Mouse (Mus musculus) v-Abl transformed pro-B cells (cell line): ENCODE results near the gene Edrf1.

Experiments used
- in situ Hi-C, 2 experiments: fragments of 400-800 bp; cut with MboI; formaldehyde crosslinking; loops; one replicate each; pipeline ENCODE4 v1.15.1; 2025; ENCODE audit not compliant: unreplicated experiment in 2 of 2

The Edrf1 gene

DNA sequence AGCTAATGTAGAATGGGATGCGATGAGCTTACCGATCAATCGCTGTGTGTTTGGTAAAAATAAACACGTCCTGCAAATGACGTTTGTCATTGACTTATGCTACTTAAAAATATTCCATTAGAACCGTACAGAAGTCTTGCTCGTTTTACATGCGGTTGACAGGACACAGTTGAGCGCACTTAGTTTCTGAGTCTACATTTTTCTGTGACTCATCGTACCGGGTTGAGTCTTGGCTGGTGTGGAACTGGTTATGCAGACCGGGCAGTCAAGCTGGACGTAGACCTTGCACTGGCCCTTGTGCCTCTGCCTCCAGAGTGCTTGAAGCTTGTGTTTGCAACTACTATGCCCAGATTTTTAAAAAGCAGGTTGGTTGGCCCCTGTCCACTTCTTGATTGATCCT, 963 bp downstream of the Edrf1 start:
- in situ Hi-C loops = loop anchor here (5.0 to 25.0 kb wide), 4 partner anchors 606 to 1076 kb away; no protein-coding TSS in a partner anchor

GRCm38 (mm10) chr7:133638821-133639220, 1.5 kb downstream of the Edrf1 start:
- in situ Hi-C loops = loop anchor here (5.0 to 25.0 kb wide), 4 partner anchors 607 to 1077 kb away; no protein-coding TSS in a partner anchor

GRCm38 (mm10) chr7:133645716-133646115, 8.4 kb downstream of the Edrf1 start:
- in situ Hi-C loops = loop anchor here (10.0 to 25.0 kb wide), 4 partner anchors 883 to 1083 kb away; no protein-coding TSS in a partner anchor

DNA sequence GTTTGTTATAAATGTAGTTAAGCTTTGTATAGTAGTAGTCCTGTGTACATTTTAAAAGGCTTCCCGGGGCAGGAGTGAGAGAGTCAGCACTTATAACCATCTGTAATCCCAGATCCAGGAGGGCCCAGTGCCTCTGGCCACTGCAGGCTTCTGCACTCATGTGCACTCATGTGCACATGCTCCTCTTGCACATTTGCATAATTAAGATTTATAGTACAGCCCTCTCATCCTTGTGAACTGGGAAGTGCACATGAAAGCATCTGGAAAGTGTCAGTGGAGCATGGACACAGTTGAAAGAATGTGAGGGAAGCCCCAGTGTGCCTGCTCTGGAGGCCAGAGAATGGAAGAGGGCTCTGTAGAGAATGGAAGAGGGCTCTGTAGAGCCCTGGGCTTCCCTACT, 25.1 kb downstream of the Edrf1 start:
- in situ Hi-C loops = loop anchor here in 1 of 2 experiments (10.0 to 25.0 kb wide), 2 partner anchors 1822 to 2000 kb away; no protein-coding TSS in a partner anchor

DNA sequence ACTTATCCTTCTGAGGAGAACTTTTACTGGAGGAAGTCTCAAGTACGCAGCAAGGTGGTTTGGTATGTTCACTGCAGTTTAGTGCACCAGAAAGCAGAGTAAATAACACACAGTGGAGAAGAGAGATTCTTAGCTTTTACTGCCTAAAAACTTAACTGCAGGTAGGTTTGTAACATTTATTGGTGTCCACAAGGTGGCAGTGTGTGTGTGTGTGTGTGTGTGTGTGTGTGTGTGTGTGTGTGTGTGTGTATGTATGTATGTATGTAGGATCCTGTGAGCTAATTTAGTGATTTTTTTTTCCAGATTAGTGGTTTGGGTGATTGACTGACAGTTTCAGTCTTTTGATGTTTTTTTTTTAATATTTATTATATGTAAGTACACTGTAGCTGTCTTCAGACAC, 31.7 kb downstream of the Edrf1 start:
- in situ Hi-C loops = loop anchor here (5.0 to 25.0 kb wide), 3 partner anchors 108 to 1993 kb away; partner anchors contain the start of gene Fank1 (in 1 of the 2)

GRCm38 (mm10) chr7:133669946-133670345, 32.6 kb downstream of the Edrf1 start:
- in situ Hi-C loops = loop anchor here (5.0 to 25.0 kb wide), 3 partner anchors 107 to 1992 kb away; partner anchors contain the start of gene Fank1 (in 2 of the 2)

GRCm38 (mm10) chr7:133670846-133671245, 33.5 kb downstream of the Edrf1 start:
- in situ Hi-C loops = loop anchor here in 1 of 2 experiments (5.0 to 25.0 kb wide), 2 partner anchors 106 to 1991 kb away; partner anchors contain the start of gene Fank1

GRCm38 (mm10) chr7:133676002-133676401, 38.7 kb downstream of the Edrf1 start:
- in situ Hi-C loops = loop anchor here in 1 of 2 experiments (25.0 kb wide), 1 partner anchor 1811 kb away; no protein-coding TSS in a partner anchor

DNA sequence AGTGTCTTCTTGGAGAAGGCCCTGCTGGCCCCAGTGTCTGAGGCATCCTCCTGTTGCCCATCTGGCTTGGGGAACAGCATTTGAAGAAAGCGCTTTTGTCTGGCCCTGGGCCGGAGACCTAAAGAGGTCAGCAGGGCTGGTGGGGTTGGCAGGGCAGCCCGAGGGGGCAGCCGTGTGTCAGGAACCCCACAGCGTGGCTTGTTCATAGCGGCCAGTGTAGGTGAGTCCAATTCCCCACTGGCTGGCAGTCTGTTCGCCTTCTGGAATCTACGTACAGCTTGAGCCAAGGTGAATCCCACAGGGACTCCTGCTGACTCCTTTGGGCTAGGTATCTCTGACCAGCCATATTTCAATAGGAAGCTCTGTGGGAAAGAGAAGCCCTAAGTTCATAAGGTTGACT, 41.4 kb downstream of the Edrf1 start:
- in situ Hi-C loops = loop anchor here in 1 of 2 experiments (25.0 kb wide), 1 partner anchor 1809 kb away; no protein-coding TSS in a partner anchor

GRCm38 (mm10) chr7:133679439-133679838, 42.1 kb downstream of the Edrf1 start:
- in situ Hi-C loops = loop anchor here in 1 of 2 experiments (25.0 kb wide), 1 partner anchor 1808 kb away; no protein-coding TSS in a partner anchor

GRCm38 (mm10) chr7:133679961-133680360, 42.6 kb downstream of the Edrf1 start, which contains the start of gene Mmp21:
Mmp21 (minus strand) TSS chr7:133680061.
- in situ Hi-C loops = loop anchor here (5.0 to 25.0 kb wide), 2 partner anchors 37 to 1807 kb away; no protein-coding TSS in a partner anchor

- in situ Hi-C loops = loop anchor here (5.0 to 25.0 kb wide), 2 partner anchors 34 to 1804 kb away; no protein-coding TSS in a partner anchor
These were observed 46.3 kb downstream of the Edrf1 start for GRCm38 (mm10) chr7:133683626-133684025.

DNA sequence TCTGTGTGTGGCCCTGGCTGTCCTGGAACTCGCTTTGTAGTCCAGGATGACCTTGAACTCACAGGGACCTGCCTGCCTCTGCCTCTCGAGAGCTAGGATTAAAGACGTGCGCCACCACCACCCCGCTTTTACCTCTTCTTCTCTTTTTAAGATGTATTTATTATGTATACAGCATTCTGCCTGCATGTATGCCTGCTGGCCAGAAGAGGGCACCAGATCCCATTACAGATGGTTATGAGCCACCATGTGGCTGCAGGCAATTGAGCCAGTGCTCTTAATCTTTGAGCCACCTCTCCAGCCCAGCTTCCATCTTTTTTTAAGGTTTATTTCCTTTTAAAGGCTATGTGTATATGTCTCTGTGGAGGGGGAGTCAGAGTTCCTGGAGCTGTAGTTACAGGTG, 46.8 kb downstream of the Edrf1 start:
- in situ Hi-C loops = loop anchor here (5.0 to 25.0 kb wide), 2 partner anchors 33 to 1803 kb away; no protein-coding TSS in a partner anchor

DNA sequence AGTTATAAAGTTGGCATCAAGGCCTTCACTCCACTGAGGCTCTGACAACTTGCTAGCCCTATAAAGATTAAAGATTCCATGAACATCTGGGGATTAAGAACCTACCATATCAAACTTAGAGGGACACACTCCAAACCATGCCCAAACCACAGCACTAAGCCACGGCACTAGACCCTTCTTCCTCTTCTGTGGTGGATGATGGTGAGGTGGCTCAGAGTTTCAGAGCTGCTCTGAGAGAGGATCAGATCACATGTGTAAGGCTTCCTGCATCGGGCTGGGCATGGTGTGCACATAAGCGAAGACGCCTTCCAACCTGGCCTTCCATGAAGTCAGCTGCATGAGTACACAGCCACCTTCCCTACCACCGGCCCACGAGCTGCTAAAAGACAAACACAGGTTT, 47.4 kb downstream of the Edrf1 start:
- in situ Hi-C loops = loop anchor here (5.0 to 25.0 kb wide), 2 partner anchors 33 to 1803 kb away; no protein-coding TSS in a partner anchor

- in situ Hi-C loops = loop anchor here in 1 of 2 experiments (25.0 kb wide), 1 partner anchor 1802 kb away; no protein-coding TSS in a partner anchor
These were observed 48.3 kb downstream of the Edrf1 start for GRCm38 (mm10) chr7:133685644-133686043.

DNA sequence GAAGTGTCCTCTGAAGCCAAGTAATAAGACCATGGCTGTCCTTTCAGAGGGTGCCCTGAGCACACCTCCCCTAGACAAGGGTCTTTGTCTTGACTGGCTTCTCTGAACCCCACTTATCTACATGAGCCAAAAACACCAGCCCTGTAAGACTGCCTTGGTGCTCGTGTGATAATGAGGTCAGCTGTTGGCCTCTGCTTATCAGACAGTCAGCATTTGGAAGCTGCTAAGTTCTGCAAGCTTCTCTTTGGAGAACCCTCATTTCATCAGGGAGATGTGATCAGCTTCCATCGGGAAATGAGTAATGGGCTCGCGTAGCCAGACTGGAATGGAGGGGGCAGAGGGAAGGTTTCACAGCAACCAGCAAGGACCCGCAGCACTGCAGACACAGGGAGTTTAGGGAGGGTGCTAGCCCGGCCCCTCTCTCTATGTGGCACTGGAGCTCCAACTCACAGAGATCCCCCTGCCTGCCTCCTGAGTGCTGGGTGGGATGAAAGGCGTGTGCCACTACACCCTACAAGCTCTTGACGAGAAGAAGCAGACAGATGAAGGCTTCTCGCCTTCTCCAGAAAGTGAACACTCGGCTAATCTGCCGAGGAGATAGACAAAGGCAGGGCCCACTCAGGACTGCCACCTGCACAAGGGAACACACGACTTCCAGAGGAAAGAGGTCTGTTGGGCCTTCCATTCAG, 60.8 kb downstream of the Edrf1 start:
- in situ Hi-C loops = loop anchor here in 1 of 2 experiments (25.0 kb wide), 1 partner anchor 1789 kb away; no protein-coding TSS in a partner anchor

DNA sequence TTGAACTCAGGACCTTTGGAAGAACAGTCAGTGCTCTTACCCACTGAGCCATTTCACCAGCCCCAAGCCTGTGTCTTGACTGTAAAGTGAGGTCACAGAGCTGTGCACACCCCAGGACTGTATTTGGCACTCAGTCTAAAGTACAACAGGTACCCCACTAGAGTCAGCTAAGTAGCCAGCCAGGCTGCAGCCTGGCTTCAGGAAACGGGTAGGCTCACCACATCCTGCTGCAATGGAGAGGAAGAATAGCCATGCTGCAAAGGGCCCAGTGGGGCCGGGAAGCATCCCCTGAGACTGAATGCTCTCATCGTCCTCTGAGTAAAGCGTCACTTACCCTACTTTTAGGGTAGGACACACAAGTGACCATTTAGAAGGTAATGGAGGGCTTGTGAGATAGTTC, 62.5 kb downstream of the Edrf1 start:
- in situ Hi-C loops = loop anchor here in 1 of 2 experiments (25.0 kb wide), 1 partner anchor 1787 kb away; no protein-coding TSS in a partner anchor

- in situ Hi-C loops = no loop called here
These were observed 64.0 kb downstream of the Edrf1 start for GRCm38 (mm10) chr7:133701366-133701765.

GRCm38 (mm10) chr7:133702333-133702732, 65.0 kb downstream of the Edrf1 start:
- in situ Hi-C loops = no loop called here

GRCm38 (mm10) chr7:133703906-133704305, 66.6 kb downstream of the Edrf1 start:
- in situ Hi-C loops = no loop called here

DNA sequence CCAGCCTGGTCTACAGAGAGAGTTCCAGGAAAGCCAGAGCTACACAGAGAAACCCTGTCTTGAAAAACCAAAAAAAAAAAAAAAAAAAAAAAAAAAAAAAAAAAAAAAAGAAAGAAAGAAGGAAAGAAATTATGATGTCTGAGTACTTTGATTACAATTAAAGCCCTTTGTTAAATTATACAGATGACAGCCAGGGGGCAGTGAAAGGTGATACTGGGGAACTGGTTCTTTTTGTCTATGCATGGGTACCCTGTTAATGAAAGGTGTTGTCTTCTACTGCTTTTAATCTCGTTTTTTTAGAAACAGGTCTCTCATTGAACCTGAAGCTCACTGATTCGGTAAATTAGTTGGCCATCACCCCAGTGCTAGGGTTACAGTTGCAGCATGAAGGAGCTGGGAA, 70.0 kb downstream of the Edrf1 start:
- in situ Hi-C loops = loop anchor here in 1 of 2 experiments (5.0 kb wide), 2 partner anchors 65 to 70 kb away; partner anchors contain the start of gene Fank1
